Mouse (Mus musculus) forebrain, embryonic 11.5 days (tissue): Measurements from ENCODE around the gene Akap6. TPM values are rescaled to one million over a fixed set of nuclear protein-coding genes. Genes with fewer than 3 reads are reported as not detected.

Experiments used
- ATAC-seq: fragments of 200-750 bp; cut with Nextera tagmentation; replicated peaks from 2 replicates; pipeline ENCODE4 v1.8.0; 2017; ENCODE audit warnings: moderate TSS enrichment; ENCODE audit not compliant: low FRiP score
- DNase-seq: peaks from one replicate; pipeline ENCODE4 v3.0.0-alpha.2; 2017; ENCODE audit warnings: low spot score
- H3K27ac ChIP-seq: fragments of 300-500 bp; sonication (generic); 2 replicates; pipeline ENCODE4 v1.5.1; 2014; ENCODE audit warnings: low read depth, low read length
- H3K27me3 ChIP-seq: fragments of 300-500 bp; sonication (generic); 2 replicates; pipeline ENCODE4 v1.6.1; 2014; ENCODE audit warnings: mild to moderate bottlenecking, low read length, mixed read lengths; ENCODE audit not compliant: control insufficient read depth, insufficient read depth
- H3K36me3 ChIP-seq: fragments of 300-500 bp; sonication (generic); 2 replicates; pipeline ENCODE4 v1.6.1; 2014; ENCODE audit warnings: mild to moderate bottlenecking, low read length, moderate library complexity, mixed read lengths; ENCODE audit not compliant: control insufficient read depth, insufficient read depth
- H3K4me1 ChIP-seq: fragments of 300-500 bp; sonication (generic); replicated peaks from 2 replicates; pipeline ENCODE4 v1.6.1; 2014; ENCODE audit warnings: low read length, mixed read lengths; ENCODE audit not compliant: control insufficient read depth, insufficient read depth
- H3K4me2 ChIP-seq: fragments of 300-500 bp; sonication (generic); 2 replicates; pipeline ENCODE4 v1.6.1; 2014; ENCODE audit warnings: low read depth, mild to moderate bottlenecking, low read length, moderate library complexity, mixed read lengths; ENCODE audit not compliant: severe bottlenecking
- H3K4me3 ChIP-seq: fragments of 300-500 bp; sonication (generic); 2 replicates; pipeline ENCODE4 v1.5.1; 2014; ENCODE audit warnings: low read depth, low read length
- H3K9ac ChIP-seq: fragments of 300-500 bp; sonication (generic); 2 replicates; pipeline ENCODE4 v1.6.1; 2014; ENCODE audit warnings: low read length
- H3K9me3 ChIP-seq: fragments of 300-500 bp; sonication (generic); 2 replicates; pipeline ENCODE4 v1.6.1; 2016; ENCODE audit warnings: low read length, mixed read lengths; ENCODE audit not compliant: control insufficient read depth
- WGBS: fragments of 180-500 bp; shearing (Covaris S2); extraction: QIAGEN DNeasy Blood & Tissue Kit; methylation state at CpG from one replicate; pipeline ENCODE4 v1.1.7; 2014; 5-methylcytosine and 5-hydroxymethylcytosine counted together
- polyA plus RNA-seq: library from polyadenylated mRNA; unstranded; fragments of >200 nt; fragmentation: Nextera tagmentation; extraction: Ambion mirVana; gene quantifications from 2 replicates; pipeline ENCODE4 v1.2.1, GENCODE M21; 2014

The Akap6 gene
- polyA plus RNA-seq, 1 experiment from 2014 or later: 13.2 TPM

DNA sequence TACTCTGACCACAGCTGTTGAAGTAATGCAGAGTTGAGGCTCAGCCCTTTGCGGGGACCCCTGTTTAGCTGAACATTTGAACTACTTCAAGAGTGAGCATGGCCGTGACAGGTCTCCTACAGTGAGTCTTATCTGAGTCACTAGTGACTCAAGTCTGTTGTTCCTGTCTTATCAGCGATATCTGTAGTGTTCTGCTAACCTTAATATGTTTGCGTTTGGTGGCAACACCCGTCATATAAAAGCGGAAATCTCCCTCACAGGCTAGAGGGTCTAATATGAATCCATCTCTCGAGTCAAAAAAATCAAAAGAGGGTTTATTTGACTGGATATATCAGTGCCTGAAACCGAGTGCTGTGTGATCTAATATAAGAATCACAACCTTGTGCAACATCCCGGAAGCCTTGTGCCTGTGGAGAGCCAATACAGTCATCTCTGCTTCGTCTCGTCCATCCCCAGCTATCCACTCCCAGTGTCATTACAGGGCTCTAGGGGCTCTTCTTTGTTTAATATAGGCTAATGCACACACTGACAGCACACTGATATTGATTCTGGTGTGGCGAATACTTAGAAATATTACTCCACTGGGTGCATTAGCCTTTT, 3.3 kb downstream of the Akap6 start:
- WGBS: 87% methylated on average over 12 of the region's 12 CpGs
- Histone ChIP-seq H3K9me3 (no peaks in the 10 kb centered on the region), H3K4me3 (no peak overlapping the region), H3K4me2 (no peak overlapping the region), H3K9ac (no peak overlapping the region), H3K27me3 (no peaks in the 10 kb centered on the region), H3K4me1 (peaks cover 13% of the 10 kb centered on the region; the same call in 1 of the 2 replicates), H3K36me3 (no peaks in the 10 kb centered on the region), H3K27ac (no peak overlapping the region)
- ATAC-seq: no peak
- DNase-seq: no peak

DNA sequence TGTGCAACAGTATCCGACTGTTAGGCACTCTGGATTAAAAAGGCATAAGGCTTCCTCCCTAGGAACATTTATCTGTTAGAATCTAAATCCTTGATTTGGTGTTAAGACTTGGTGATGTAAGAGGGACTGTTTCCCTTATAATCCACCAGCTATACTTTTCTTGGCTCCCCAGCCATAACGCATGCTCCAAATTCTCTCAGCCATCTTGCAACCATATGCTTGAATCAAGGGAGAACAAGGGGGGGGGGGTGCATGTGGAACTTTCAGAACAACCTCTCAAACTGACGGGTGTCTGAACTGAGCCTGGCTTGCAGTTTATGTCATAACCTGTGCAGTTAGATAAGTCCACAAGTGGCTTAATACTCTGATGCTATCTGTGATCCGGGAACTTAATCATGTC, 4.9 kb downstream of the Akap6 start:
- Histone ChIP-seq H3K4me1 (0 out of 2 replicates have a peak, but pooled peaks cover 4% of the 10 kb centered on the region), H3K27me3 (no peaks in the 10 kb centered on the region), H3K36me3 (no peaks in the 10 kb centered on the region), H3K9me3 (no peaks in the 10 kb centered on the region), H3K4me3 (no peak overlapping the region), H3K4me2 (no peak overlapping the region), H3K27ac (no peak overlapping the region), H3K9ac (no peak overlapping the region)
- ATAC-seq (no peak), DNase-seq (no peak)
- 77% methylated on average over 4 of the region's 4 CpGs for WGBS

DNA sequence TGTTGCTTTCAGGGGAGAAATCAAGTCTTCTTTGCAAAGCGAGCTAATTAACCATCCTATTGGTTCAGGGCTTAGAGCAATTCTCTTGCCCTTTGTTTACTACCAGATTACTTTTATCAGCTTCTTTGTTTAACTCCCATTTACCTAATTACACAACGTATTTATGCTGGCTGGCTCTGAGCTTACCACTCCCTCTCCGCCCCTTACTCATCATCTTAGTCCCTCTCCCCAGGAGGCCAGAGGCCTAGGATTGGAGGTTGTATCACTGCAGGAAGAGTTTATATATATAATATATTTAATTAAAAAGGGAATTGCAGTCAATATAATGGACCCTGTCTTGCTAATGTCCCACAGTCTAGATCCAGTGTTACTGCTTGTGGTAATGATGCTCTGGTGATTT, 5.6 kb downstream of the Akap6 start:
- no peak for ATAC-seq
- H3K36me3 ChIP-seq: no peaks in the 10 kb centered on the region
- no peak overlapping the region for H3K4me2 ChIP-seq
- no peak overlapping the region for H3K27ac ChIP-seq
- 38% methylated on average over 3 of the region's 3 CpGs for WGBS
- H3K4me1 ChIP-seq: 0 out of 2 replicates have a peak, but pooled peaks cover 4% of the 10 kb centered on the region
- no peak overlapping the region for H3K9ac ChIP-seq
- DNase-seq: no peak
- H3K4me3 ChIP-seq: no peak overlapping the region
- no peaks in the 10 kb centered on the region for H3K27me3 ChIP-seq
- no peaks in the 10 kb centered on the region for H3K9me3 ChIP-seq

DNA sequence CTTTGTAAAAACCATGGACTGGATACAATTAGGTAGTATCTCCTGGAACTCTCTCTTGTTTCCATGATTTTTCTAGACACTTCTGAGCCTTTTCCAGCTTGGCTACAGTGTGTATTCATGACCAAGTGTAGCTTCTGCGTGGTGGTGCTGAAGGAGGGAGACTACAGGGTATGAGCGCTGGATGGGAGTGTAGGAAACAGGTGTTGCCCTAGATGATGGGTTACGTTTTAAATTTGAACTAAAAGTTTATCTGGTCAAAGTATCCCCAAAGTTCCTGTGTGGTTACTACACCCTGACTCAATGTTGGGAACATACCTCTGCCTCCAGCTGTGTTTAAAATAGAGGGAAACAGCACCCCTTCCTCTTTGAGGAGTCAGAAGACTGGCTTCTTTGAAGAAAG, 12.2 kb downstream of the Akap6 start:
- no peaks in the 10 kb centered on the region for H3K36me3 ChIP-seq
- DNase-seq: no peak
- 89% methylated on average over 3 of the region's 3 CpGs for WGBS
- H3K4me2 ChIP-seq: no peak overlapping the region
- H3K9ac ChIP-seq: no peak overlapping the region
- no peaks in the 10 kb centered on the region for H3K9me3 ChIP-seq
- ATAC-seq: no peak
- no peaks in the 10 kb centered on the region for H3K27me3 ChIP-seq
- no peaks in the 10 kb centered on the region for H3K4me1 ChIP-seq
- H3K4me3 ChIP-seq: no peak overlapping the region
- H3K27ac ChIP-seq: no peak overlapping the region

DNA sequence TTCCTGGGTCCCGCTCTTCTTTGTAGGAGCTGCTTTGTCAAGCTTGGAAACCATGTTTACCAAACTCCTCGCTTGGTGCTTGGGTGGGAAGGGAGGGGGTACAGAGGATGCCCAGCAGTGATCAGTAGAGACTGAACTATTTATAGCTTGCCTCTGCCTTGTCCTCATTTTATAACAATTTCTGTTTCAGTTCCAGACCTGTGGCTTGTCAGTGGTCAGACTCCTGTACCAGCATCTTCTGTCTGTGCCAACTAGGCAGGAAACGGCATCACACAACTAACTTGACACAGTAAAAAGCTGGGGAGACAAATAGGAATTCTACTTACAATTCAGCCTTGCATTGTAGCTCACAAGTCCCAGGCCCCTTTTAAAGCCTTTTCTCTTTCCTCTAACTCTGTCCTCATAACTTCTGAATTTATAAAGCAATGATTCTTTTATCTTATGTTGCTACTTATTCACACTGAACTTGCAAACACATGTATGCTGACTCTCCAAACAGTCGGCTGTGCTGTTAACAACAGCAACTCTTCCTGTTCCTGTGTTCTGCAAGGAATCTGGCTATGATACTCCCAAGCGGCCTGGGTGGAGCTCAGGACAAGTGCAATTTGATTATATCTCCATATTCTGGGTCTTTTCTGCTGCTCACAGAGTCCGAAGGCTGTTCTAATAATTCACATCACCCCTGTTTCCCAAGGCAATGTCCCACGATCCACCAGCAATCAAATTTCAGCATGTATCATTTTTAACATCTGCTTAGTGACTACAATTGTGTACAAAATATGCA, 12.9 kb downstream of the Akap6 start:
- no peak for ATAC-seq
- DNase-seq: no peak
- WGBS: 79% methylated on average over 7 of the region's 7 CpGs
- no peaks in the 10 kb centered on the region for H3K36me3 ChIP-seq
- no peaks in the 10 kb centered on the region for H3K9me3 ChIP-seq
- no peak overlapping the region for H3K4me2 ChIP-seq
- no peaks in the 10 kb centered on the region for H3K27me3 ChIP-seq
- no peak overlapping the region for H3K4me3 ChIP-seq
- H3K9ac ChIP-seq: no peak overlapping the region
- no peak overlapping the region for H3K27ac ChIP-seq
- H3K4me1 ChIP-seq: no peaks in the 10 kb centered on the region

DNA sequence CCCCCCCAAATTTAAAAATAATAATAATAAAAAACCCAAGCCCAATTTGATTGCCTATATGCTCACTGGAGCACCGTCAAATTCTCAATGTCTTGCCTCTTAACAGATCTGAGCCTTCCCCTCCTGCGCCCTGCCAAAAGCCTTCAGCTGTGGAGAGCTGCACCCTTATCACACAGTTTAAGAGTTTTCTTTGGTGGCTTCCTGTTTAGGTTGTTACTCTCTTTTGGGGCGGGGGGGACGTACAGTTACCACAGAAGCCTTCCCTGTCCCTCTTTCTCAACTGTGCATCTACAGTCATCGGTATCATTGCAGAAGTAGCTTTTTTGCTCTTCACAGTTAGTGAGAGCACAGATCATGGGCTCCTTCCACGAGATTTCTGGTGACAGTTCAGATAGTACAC, 19.2 kb downstream of the Akap6 start:
- H3K36me3 ChIP-seq: no peaks in the 10 kb centered on the region
- ATAC-seq (no peak), DNase-seq (no peak)
- H3K4me3 ChIP-seq: no peak overlapping the region
- WGBS: 94% methylated on average over 6 of the region's 6 CpGs
- no peaks in the 10 kb centered on the region for H3K27me3 ChIP-seq
- H3K9ac ChIP-seq: no peak overlapping the region
- H3K9me3 ChIP-seq: no peaks in the 10 kb centered on the region
- H3K27ac ChIP-seq: no peak overlapping the region
- H3K4me2 ChIP-seq: no peak overlapping the region
- no peaks in the 10 kb centered on the region for H3K4me1 ChIP-seq

DNA sequence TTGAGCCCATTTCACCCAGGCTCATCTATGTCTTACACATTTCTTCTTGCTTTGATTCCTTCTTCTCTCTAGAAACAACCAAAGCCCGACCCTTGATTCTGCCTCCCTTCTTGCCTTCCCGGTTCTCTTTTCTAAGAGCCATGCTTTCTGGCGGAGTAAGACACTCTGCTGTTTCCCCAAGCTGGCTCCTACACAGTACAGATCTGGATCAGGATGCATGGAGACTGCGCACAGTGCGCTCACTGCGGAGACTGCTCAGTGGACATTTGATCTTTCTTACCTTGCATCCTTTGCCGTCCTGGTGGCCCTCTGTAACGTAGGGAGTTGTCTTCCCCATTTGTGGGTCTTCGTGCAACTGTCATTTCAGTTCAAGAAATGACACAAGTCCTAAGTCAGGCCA, 20.0 kb downstream of the Akap6 start:
- DNase-seq (no peak), ATAC-seq (no peak)
- Histone ChIP-seq H3K27ac (no peak overlapping the region), H3K4me2 (no peak overlapping the region), H3K9ac (no peak overlapping the region), H3K36me3 (no peaks in the 10 kb centered on the region), H3K27me3 (no peaks in the 10 kb centered on the region), H3K4me3 (no peak overlapping the region), H3K4me1 (no peaks in the 10 kb centered on the region), H3K9me3 (no peaks in the 10 kb centered on the region)
- 89% methylated on average over 9 of the region's 9 CpGs for WGBS

DNA sequence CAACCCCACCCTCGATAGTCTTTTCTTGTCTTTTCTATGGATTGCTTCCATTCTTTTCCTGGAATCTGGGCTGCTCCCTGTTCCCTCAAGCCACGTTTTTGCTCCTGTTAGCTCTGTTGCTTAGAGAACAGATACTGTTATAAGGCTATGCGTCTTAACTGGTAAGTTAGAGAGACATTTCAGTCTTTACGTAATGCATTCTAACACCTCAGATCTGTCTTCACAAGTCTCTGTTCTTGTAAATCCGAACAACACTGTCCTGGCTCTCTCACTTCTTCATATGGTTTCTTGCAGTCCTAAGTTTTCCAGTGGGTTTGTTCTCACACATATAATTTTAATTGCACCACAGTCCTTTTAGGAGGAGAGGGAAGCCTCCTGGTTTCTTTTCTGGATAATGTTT, 20.5 kb downstream of the Akap6 start:
- H3K9me3 ChIP-seq: no peaks in the 10 kb centered on the region
- ATAC-seq (no peak), DNase-seq (no peak)
- no peak overlapping the region for H3K27ac ChIP-seq
- H3K36me3 ChIP-seq: no peaks in the 10 kb centered on the region
- no peak overlapping the region for H3K9ac ChIP-seq
- WGBS: 84% methylated on average over 5 of the region's 5 CpGs
- no peaks in the 10 kb centered on the region for H3K27me3 ChIP-seq
- no peak overlapping the region for H3K4me3 ChIP-seq
- no peaks in the 10 kb centered on the region for H3K4me1 ChIP-seq
- H3K4me2 ChIP-seq: no peak overlapping the region
